Mouse (Mus musculus) testis, adult 2 months (tissue): ENCODE results near the gene Slirp. TPM values are rescaled to one million over a fixed set of nuclear protein-coding genes. Genes with fewer than 3 reads are reported as not detected.
A peak's percentile ranks its signal among the peaks of the same experiment; 100 is the strongest.
"Not testable (repeated sequence)": the region's sequence is repeated elsewhere in the genome, so short reads cannot be mapped to it uniquely, and the experiment has no call there.

Source experiments
- H3K27ac ChIP-seq: fragments of 200-500 bp; 2 replicates; pipeline ENCODE4 v1.5.1; 2012; ENCODE audit warnings: low read depth, low read length; ENCODE audit not compliant: control insufficient read depth, insufficient read depth
- H3K27me3 ChIP-seq: fragments of 200-500 bp; 2 replicates; pipeline ENCODE4 v1.6.1; 2012; ENCODE audit warnings: mild to moderate bottlenecking, low read length, moderate library complexity; ENCODE audit not compliant: control insufficient read depth, insufficient read depth
- H3K36me3 ChIP-seq: fragments of 200-500 bp; 2 replicates; pipeline ENCODE4 v1.6.1; 2012; ENCODE audit warnings: mild to moderate bottlenecking, low read length; ENCODE audit not compliant: control insufficient read depth, insufficient read depth
- H3K4me1 ChIP-seq: fragments of 200-500 bp; 2 replicates; pipeline ENCODE4 v1.6.1; 2012; ENCODE audit warnings: low read length; ENCODE audit not compliant: control insufficient read depth, insufficient read depth
- H3K4me3 ChIP-seq: fragments of 200-500 bp; 2 replicates; pipeline ENCODE4 v1.5.1; 2012; ENCODE audit warnings: low read depth, mild to moderate bottlenecking, low read length, moderate library complexity, mixed read lengths; ENCODE audit not compliant: control insufficient read depth
- CTCF ChIP-seq: fragments of 200-500 bp; IDR thresholded peaks from 2 replicates; pipeline ENCODE4 v1.5.1; 2012; ENCODE audit warnings: low read depth, mild to moderate bottlenecking, inconsistent platforms, low read length, moderate library complexity; ENCODE audit not compliant: control insufficient read depth, insufficient read depth, insufficient replicate concordance
- POLR2A ChIP-seq: fragments of 200-500 bp; IDR thresholded peaks from 2 replicates; pipeline ENCODE4 v1.6.1; 2012; ENCODE audit warnings: low read depth, mild to moderate bottlenecking, inconsistent platforms, low read length, moderate library complexity; ENCODE audit not compliant: control insufficient read depth
- polyA plus RNA-seq: library from polyadenylated mRNA; depleted of rRNA; stranded (reverse); fragments of >200 nt; gene quantifications from 2 replicates; pipeline ENCODE4 v1.2.3, GENCODE M21; 2012; rRNA removed

The Slirp gene
- polyA plus RNA-seq, 1 experiment, result 38.2 TPM

DNA sequence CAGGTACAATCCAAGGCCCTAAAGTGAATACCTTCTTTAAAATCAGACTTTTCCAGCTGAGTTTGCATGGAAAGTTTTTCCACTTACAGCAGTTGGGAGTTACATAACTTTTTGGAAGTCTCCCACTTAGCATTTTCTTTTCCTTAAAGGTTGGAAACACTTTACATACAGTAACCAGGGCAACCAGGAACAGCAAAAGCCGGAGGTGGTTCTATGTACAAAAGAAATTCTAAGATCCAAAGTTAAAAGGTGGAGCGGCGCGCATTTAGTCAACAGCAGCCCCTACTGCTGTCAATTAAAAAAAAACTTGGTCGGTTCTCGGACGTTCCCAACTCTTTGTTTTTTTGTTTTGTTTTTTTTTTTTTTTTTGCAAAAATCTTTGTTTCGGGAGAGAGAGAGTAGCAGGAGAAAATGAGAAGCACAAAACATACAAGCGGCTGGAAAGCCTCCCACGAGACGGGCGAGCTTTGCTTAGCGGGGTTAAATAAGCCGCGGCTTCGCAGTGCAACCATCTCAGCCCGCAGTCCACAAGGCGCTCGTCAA is 27.8 kb downstream of the Slirp start:
- H3K27me3 ChIP-seq, result no peaks in the 10 kb centered on the region
- TF ChIP-seq POLR2A (no peak), CTCF (no peak)

GRCm38 (mm10) chr12:87471964-87472786 is 28.5 kb downstream of the Slirp start, which contains the start of gene Snw1:
Snw1 (minus strand) TSS chr12:87472274.
- Histone ChIP-seq H3K27ac (peak within 1 kb of the TSS; percentile 96), H3K36me3 (no peaks in the 10 kb centered on the region), H3K4me1 (no peaks in the 10 kb centered on the region), H3K27me3 (no peaks in the 10 kb centered on the region), H3K4me3 (peak within 1 kb of the TSS; percentile 99)
- TF ChIP-seq POLR2A (peak; percentile 97), CTCF (no peak)

More for the DNA sequence above, 27.8 kb downstream of the Slirp start:
- Histone ChIP-seq H3K4me3 (peak overlapping the region; percentile 99), H3K36me3 (no peaks in the 10 kb centered on the region), H3K4me1 (no peaks in the 10 kb centered on the region), H3K27ac (peak overlapping the region; percentile 96)

DNA sequence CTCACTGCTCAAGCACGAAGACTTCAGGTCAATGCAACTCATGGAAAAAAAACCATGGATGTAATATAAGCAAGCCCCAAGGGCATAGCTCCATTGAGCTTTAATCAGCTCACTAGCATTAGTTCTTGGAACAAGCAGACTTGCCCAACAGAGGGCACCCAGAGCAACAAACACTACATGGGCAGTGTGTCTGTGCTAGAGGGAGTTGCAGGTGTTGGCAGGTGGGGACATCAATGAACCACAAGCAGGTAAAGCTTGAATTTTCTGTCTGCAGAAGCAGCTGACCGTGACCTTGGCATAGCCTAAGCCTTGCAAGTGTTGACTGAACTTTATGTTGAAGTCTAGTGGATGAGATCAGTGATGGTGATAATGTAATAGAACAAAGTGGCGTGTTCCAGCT is 31.1 kb downstream of the Slirp start:
- Histone ChIP-seq H3K27me3 (no peaks in the 10 kb centered on the region), H3K36me3 (no peaks in the 10 kb centered on the region), H3K4me3 (no peak overlapping the region), H3K4me1 (no peaks in the 10 kb centered on the region), H3K27ac (no peak overlapping the region)
- no peak for TF ChIP-seq CTCF
- TF ChIP-seq POLR2A, result no peak

DNA sequence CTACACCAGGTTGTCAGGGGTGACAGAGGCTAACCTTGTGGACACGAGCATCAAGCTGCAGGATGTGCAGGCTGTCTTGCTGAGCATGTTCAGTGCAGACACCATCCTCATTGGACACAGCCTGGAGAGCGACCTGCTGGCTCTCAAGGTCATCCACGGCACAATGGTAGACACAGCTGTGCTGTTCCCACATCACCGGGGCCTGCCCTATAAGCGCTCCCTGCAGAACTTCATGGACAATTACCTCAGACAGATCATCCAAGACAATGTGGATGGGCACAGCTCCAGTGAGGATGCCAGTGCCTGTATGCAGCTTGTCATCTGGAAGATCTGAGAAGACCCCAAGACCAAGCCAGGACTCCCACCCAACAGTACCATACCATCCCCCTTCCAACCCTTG is 38.8 kb downstream of the Slirp start:
- not testable (repeated sequence) for H3K27me3 ChIP-seq, H3K36me3 ChIP-seq, H3K27ac ChIP-seq, H3K4me1 ChIP-seq, H3K4me3 ChIP-seq

GRCm38 (mm10) chr12:87488683-87489082 is 45.0 kb downstream of the Slirp start:
- H3K27ac ChIP-seq, H3K27me3 ChIP-seq, H3K4me1 ChIP-seq, H3K4me3 ChIP-seq, H3K36me3 ChIP-seq: not testable (repeated sequence)

- H3K4me3 ChIP-seq, H3K36me3 ChIP-seq, H3K4me1 ChIP-seq, H3K27ac ChIP-seq, H3K27me3 ChIP-seq: not testable (repeated sequence)
Measured at GRCm38 (mm10) chr12:87494421-87494820, 50.7 kb downstream of the Slirp start, which contains the start of gene Gm5788. Gm5788 (plus strand) TSS chr12:87494721.

Other genes starting within 250 kb of the Slirp start
- 20.3 and 27.1 TPM in 2 replicates for gene Samd15, start 244.2 kb upstream of the Slirp start, polyA plus RNA-seq
- gene Tmed8, start 243.4 kb upstream of the Slirp start, polyA plus RNA-seq, result 2.9 and 3.3 TPM in 2 replicates
- gene Noxred1, start 205.2 kb upstream of the Slirp start, polyA plus RNA-seq, result 68.5 and 75.4 TPM in 2 replicates
- 19.8 and 22.1 TPM in 2 replicates for gene Vipas39, start 177.6 kb upstream of the Slirp start, polyA plus RNA-seq
- 47.8 and 50.4 TPM in 2 replicates for gene Ahsa1, start 177.4 kb upstream of the Slirp start, polyA plus RNA-seq
- gene Ism2, start 144.2 kb upstream of the Slirp start, polyA plus RNA-seq, result 0.19 and 0.23 TPM in 2 replicates
- 9.1 and 9.4 TPM in 2 replicates for gene Sptlc2, start 55.5 kb upstream of the Slirp start, polyA plus RNA-seq
- 12.8 and 15.0 TPM in 2 replicates for gene Alkbh1, start 121 bp downstream of the Slirp start, polyA plus RNA-seq
- gene Snw1, start 28.4 kb downstream of the Slirp start, polyA plus RNA-seq, result 15.9 and 16.4 TPM in 2 replicates
- not detected in 2 replicates for gene Gm5788, start 50.8 kb downstream of the Slirp start, polyA plus RNA-seq
- not detected in 2 replicates for gene Gm8300, start 70.4 kb downstream of the Slirp start, polyA plus RNA-seq
- 0.15 and 0.18 TPM in 2 replicates for gene Oog1, start 158.8 kb downstream of the Slirp start, polyA plus RNA-seq
- 1.7 and 2.0 TPM in 2 replicates for gene Gm4027, start 175.0 kb downstream of the Slirp start, polyA plus RNA-seq
- gene Gm16381, start 200.7 kb downstream of the Slirp start, polyA plus RNA-seq, result not detected in 2 replicates